Mouse (Mus musculus) hindbrain, embryonic 13.5 days (tissue): ENCODE measurements around the gene BC017158. TPM values are rescaled to one million over a fixed set of nuclear protein-coding genes. Genes with fewer than 3 reads are reported as not detected.
"Not testable (repeated sequence)": the region's sequence is repeated elsewhere in the genome, so short reads cannot be mapped to it uniquely, and the experiment has no call there.

Experiments
- ATAC-seq: fragments of 200-750 bp; cut with Nextera tagmentation; 2 replicates; pipeline ENCODE4 v1.8.0; 2017; ENCODE audit warnings: moderate TSS enrichment; ENCODE audit not compliant: low FRiP score
- H3K27ac ChIP-seq: fragments of 300-500 bp; sonication (generic); 2 replicates; pipeline ENCODE4 v1.5.1; 2015; ENCODE audit warnings: inconsistent platforms, mild to moderate bottlenecking, moderate library complexity
- H3K27me3 ChIP-seq: fragments of 300-500 bp; sonication (generic); 2 replicates; pipeline ENCODE4 v1.6.1; 2015; ENCODE audit warnings: mild to moderate bottlenecking, inconsistent platforms
- H3K36me3 ChIP-seq: fragments of 300-500 bp; sonication (generic); 2 replicates; pipeline ENCODE4 v1.6.1; 2015; ENCODE audit warnings: mild to moderate bottlenecking, inconsistent platforms
- H3K4me1 ChIP-seq: fragments of 300-500 bp; sonication (generic); replicated peaks from 2 replicates; pipeline ENCODE4 v1.6.1; 2015; ENCODE audit warnings: inconsistent platforms
- H3K4me2 ChIP-seq: fragments of 300-500 bp; sonication (generic); 2 replicates; pipeline ENCODE4 v1.6.1; 2015; ENCODE audit warnings: inconsistent platforms, mild to moderate bottlenecking, moderate library complexity
- H3K4me3 ChIP-seq: fragments of 300-500 bp; sonication (generic); 2 replicates; pipeline ENCODE4 v1.5.1; 2015; ENCODE audit warnings: mild to moderate bottlenecking, inconsistent platforms
- H3K9ac ChIP-seq: fragments of 300-500 bp; sonication (generic); 2 replicates; pipeline ENCODE4 v1.6.1; 2015; ENCODE audit warnings: mild to moderate bottlenecking, inconsistent platforms
- H3K9me3 ChIP-seq: fragments of 300-500 bp; sonication (generic); 2 replicates; pipeline ENCODE4 v1.6.1; 2016; ENCODE audit warnings: inconsistent platforms
- WGBS: fragments of 180-500 bp; shearing (Covaris S2); methylation state at CpG from one replicate; pipeline ENCODE4 v1.1.7; 2015; 5-methylcytosine and 5-hydroxymethylcytosine counted together
- polyA plus RNA-seq: library from polyadenylated mRNA; unstranded; fragments of >200 nt; fragmentation: Nextera tagmentation; extraction: Ambion mirVana; gene quantifications from 2 replicates; pipeline ENCODE4 v1.2.1, GENCODE M21; 2015

BC017158 gene
- polyA plus RNA-seq: 17.2 and 20.3 TPM in 2 replicates

- under 1% methylated on average over 47 of the region's 47 CpGs for WGBS
- Histone ChIP-seq H3K27me3 (no peaks in the 10 kb centered on the region), H3K36me3 (0 out of 2 replicates have a peak, but pooled peaks cover 3% of the 10 kb centered on the region), H3K4me1 (peaks cover 22% of the 10 kb centered on the region), H3K4me2 (peak within 1 kb of the TSS; percentile 88), H3K9me3 (no peaks in the 10 kb centered on the region), H3K9ac (peak within 1 kb of the TSS; percentile 92), H3K4me3 (peak within 1 kb of the TSS; percentile 88), H3K27ac (peak within 1 kb of the TSS; percentile 79)
- ATAC-seq: peak; percentile 63
Measured at GRCm38 (mm10) chr7:128297617-128298480, at the start of gene BC017158. Gene BC017158, minus strand, starts transcription at chr7:128298170.

GRCm38 (mm10) chr7:128346991-128347390, 49.0 kb upstream of the BC017158 start:
- Histone ChIP-seq H3K4me3 (no peak overlapping the region), H3K36me3 (no peaks in the 10 kb centered on the region), H3K4me1 (peaks cover 8% of the 10 kb centered on the region), H3K9ac (no peak overlapping the region), H3K27ac (no peak overlapping the region), H3K9me3 (0 out of 2 replicates have a peak, but pooled peaks cover 3% of the 10 kb centered on the region), H3K4me2 (no peak overlapping the region), H3K27me3 (no peaks in the 10 kb centered on the region)
- ATAC-seq: no peak
- WGBS: 83% methylated on average over 8 of the region's 8 CpGs

GRCm38 (mm10) chr7:128346522-128346921, 48.6 kb upstream of the BC017158 start:
- Histone ChIP-seq H3K4me2 (no peak overlapping the region), H3K9me3 (0 out of 2 replicates have a peak, but pooled peaks cover 3% of the 10 kb centered on the region), H3K4me3 (no peak overlapping the region), H3K4me1 (peaks cover 8% of the 10 kb centered on the region), H3K36me3 (no peaks in the 10 kb centered on the region), H3K27me3 (no peaks in the 10 kb centered on the region), H3K9ac (no peak overlapping the region), H3K27ac (no peak overlapping the region)
- no peak for ATAC-seq
- whole genome bisulfite sequencing: 84% methylated on average over 2 of the region's 2 CpGs

GRCm38 (mm10) chr7:128345691-128346090, 47.7 kb upstream of the BC017158 start:
- WGBS: 89% methylated on average over 6 of the region's 6 CpGs
- no peaks in the 10 kb centered on the region for H3K36me3 ChIP-seq
- no peak overlapping the region for H3K9ac ChIP-seq
- no peak overlapping the region for H3K27ac ChIP-seq
- H3K4me2 ChIP-seq: no peak overlapping the region
- H3K4me3 ChIP-seq: no peak overlapping the region
- peaks cover 8% of the 10 kb centered on the region for H3K4me1 ChIP-seq
- H3K9me3 ChIP-seq: 0 out of 2 replicates have a peak, but pooled peaks cover 3% of the 10 kb centered on the region
- H3K27me3 ChIP-seq: no peaks in the 10 kb centered on the region
- ATAC-seq: no peak

GRCm38 (mm10) chr7:128344928-128345653, 47.1 kb upstream of the BC017158 start:
- Histone ChIP-seq H3K27me3 (no peaks in the 10 kb centered on the region), H3K27ac (no peak overlapping the region), H3K4me3 (no peak overlapping the region), H3K9me3 (0 out of 2 replicates have a peak, but pooled peaks cover 3% of the 10 kb centered on the region), H3K4me1 (peaks cover 8% of the 10 kb centered on the region), H3K4me2 (no peak overlapping the region), H3K9ac (no peak overlapping the region), H3K36me3 (no peaks in the 10 kb centered on the region)
- WGBS: 69% methylated on average over 6 of the region's 6 CpGs
- no peak for ATAC-seq

GRCm38 (mm10) chr7:128344488-128344887, 46.5 kb upstream of the BC017158 start:
- Histone ChIP-seq H3K4me3 (no peak overlapping the region), H3K36me3 (no peaks in the 10 kb centered on the region), H3K9ac (no peak overlapping the region), H3K27me3 (no peaks in the 10 kb centered on the region), H3K9me3 (0 out of 2 replicates have a peak, but pooled peaks cover 3% of the 10 kb centered on the region), H3K27ac (no peak overlapping the region), H3K4me2 (no peak overlapping the region), H3K4me1 (peaks cover 8% of the 10 kb centered on the region)
- ATAC-seq: no peak
- 84% methylated on average over 7 of the region's 7 CpGs for WGBS

- ATAC-seq, H3K9me3 ChIP-seq: not testable (repeated sequence)
Measured at GRCm38 (mm10) chr7:128342691-128343090, 44.7 kb upstream of the BC017158 start.

GRCm38 (mm10) chr7:128340321-128340720, 42.4 kb upstream of the BC017158 start:
- H3K4me2 ChIP-seq, ATAC-seq, H3K9me3 ChIP-seq, H3K27me3 ChIP-seq, H3K4me3 ChIP-seq, H3K4me1 ChIP-seq, H3K9ac ChIP-seq, H3K27ac ChIP-seq, H3K36me3 ChIP-seq: not testable (repeated sequence)
- WGBS: 79% methylated on average over 9 of the region's 9 CpGs

More at GRCm38 (mm10) chr7:128342691-128343090, 44.7 kb upstream of the BC017158 start:
- not testable (repeated sequence) for H3K4me3 ChIP-seq, H3K9ac ChIP-seq, H3K4me2 ChIP-seq, H3K36me3 ChIP-seq, H3K27me3 ChIP-seq, H3K4me1 ChIP-seq, H3K27ac ChIP-seq
- WGBS: 94% methylated on average over 9 of the region's 10 CpGs

- no peak overlapping the region for H3K4me3 ChIP-seq
- H3K9me3 ChIP-seq: no peaks in the 10 kb centered on the region
- 92% methylated on average over 1 of the region's 1 CpGs for WGBS
- ATAC-seq: no peak
- peaks cover 16% of the 10 kb centered on the region for H3K4me1 ChIP-seq
- H3K27me3 ChIP-seq: peaks cover 5% of the 10 kb centered on the region; the same call in 1 of the 2 replicates
- no peaks in the 10 kb centered on the region for H3K36me3 ChIP-seq
- H3K4me2 ChIP-seq: no peak overlapping the region
- no peak overlapping the region for H3K27ac ChIP-seq
- no peak overlapping the region for H3K9ac ChIP-seq
Measured at GRCm38 (mm10) chr7:128332896-128333295, 34.9 kb upstream of the BC017158 start.

- no peak overlapping the region; the same call in 1 of the 2 replicates for H3K9ac ChIP-seq
- H3K27ac ChIP-seq: peak overlapping the region; percentile 48
- H3K4me2 ChIP-seq: peak overlapping the region; percentile 39
- peak overlapping the region; percentile 14; the same call in 1 of the 2 replicates for H3K4me3 ChIP-seq
- ATAC-seq: no peak
- H3K9me3 ChIP-seq: no peaks in the 10 kb centered on the region
- H3K4me1 ChIP-seq: peaks cover 16% of the 10 kb centered on the region
- 36% methylated on average over 9 of the region's 9 CpGs for WGBS
- peaks cover 5% of the 10 kb centered on the region; the same call in 1 of the 2 replicates for H3K27me3 ChIP-seq
- no peaks in the 10 kb centered on the region for H3K36me3 ChIP-seq
Measured at GRCm38 (mm10) chr7:128330981-128331380, 33.0 kb upstream of the BC017158 start.

GRCm38 (mm10) chr7:128324977-128325376, 27.0 kb upstream of the BC017158 start:
- WGBS: 87% methylated on average over 1 of the region's 1 CpGs

GRCm38 (mm10) chr7:128321260-128321659, 23.3 kb upstream of the BC017158 start:
- 70% methylated on average over 7 of the region's 7 CpGs for WGBS
- Histone ChIP-seq H3K36me3 (no peaks in the 10 kb centered on the region), H3K4me2 (no peak overlapping the region), H3K9me3 (no peaks in the 10 kb centered on the region), H3K27me3 (no peaks in the 10 kb centered on the region), H3K9ac (no peak overlapping the region), H3K4me3 (no peak overlapping the region), H3K27ac (no peak overlapping the region), H3K4me1 (0 out of 2 replicates have a peak, but pooled peaks cover 4% of the 10 kb centered on the region)
- ATAC-seq: no peak

More at GRCm38 (mm10) chr7:128324977-128325376, 27.0 kb upstream of the BC017158 start:
- Histone ChIP-seq H3K9me3 (no peaks in the 10 kb centered on the region), H3K4me1 (0 out of 2 replicates have a peak, but pooled peaks cover 4% of the 10 kb centered on the region), H3K4me3 (no peak overlapping the region), H3K9ac (no peak overlapping the region), H3K27me3 (no peaks in the 10 kb centered on the region), H3K4me2 (no peak overlapping the region), H3K27ac (no peak overlapping the region), H3K36me3 (no peaks in the 10 kb centered on the region)
- ATAC-seq: no peak
